Mouse (Mus musculus) liver, postnatal 0 days (tissue): ENCODE data around the gene Dzip1.

Experiments used
- CTCF ChIP-seq: sonication (generic); IDR thresholded peaks from 2 replicates; pipeline ENCODE4 v1.5.1; 2016; ENCODE audit warnings: antibody characterized with exemption, low read depth
- EP300 ChIP-seq: IDR thresholded peaks from 2 replicates; pipeline ENCODE4 v1.6.1; 2016; ENCODE audit warnings: antibody characterized with exemption, low read depth, mild to moderate bottlenecking

DNA sequence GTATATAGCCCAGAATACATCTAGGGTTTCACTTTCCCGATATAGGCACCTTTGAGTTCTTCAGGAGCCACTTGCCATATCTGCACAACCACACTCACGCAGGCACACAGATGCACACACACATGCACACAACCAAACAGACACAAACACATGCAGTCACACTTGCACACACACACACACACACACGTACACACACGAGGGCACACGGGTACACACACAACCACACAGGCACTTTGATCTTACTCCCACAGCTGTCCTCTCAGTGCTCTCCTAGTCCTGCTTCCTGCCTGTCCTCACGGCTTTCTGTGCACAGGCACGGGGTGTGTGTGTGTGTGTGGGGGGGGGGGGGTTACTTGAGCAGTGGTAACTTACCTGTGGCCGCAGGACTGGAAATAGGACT lies 7.7 kb upstream of the Dzip1 start:
- TF ChIP-seq EP300 = no peak
- no peak for TF ChIP-seq CTCF
